Mouse (Mus musculus) megakaryocyte, embryonic 14.5 days (primary cell): ENCODE measurements at regions not wholly inside any gene's neighbourhood (a gene's known extent, or its start where the extent isn't known, plus 50 kb on each side); places are given as distances from the start of the nearest gene placed in this dataset.

ENCODE experiments used
- H3K27me3 ChIP-seq: replicated peaks from 2 replicates; pipeline ENCODE3; 2012; ENCODE audit warnings: inconsistent platforms
- H3K36me3 ChIP-seq: replicated peaks from 2 replicates; pipeline ENCODE3; 2012; ENCODE audit warnings: low read length, inconsistent platforms, mixed read lengths
- H3K4me1 ChIP-seq: 2 replicates; pipeline ENCODE4 v1.6.1; 2012; ENCODE audit warnings: inconsistent platforms
- H3K4me3 ChIP-seq: replicated peaks from 2 replicates; pipeline ENCODE3; 2012; ENCODE audit warnings: moderate library complexity, mild to moderate bottlenecking, inconsistent platforms
- H3K9me3 ChIP-seq: 2 replicates; pipeline ENCODE4 v1.6.1; 2012; ENCODE audit warnings: inconsistent platforms
- FLI1 ChIP-seq: IDR thresholded peaks from 2 replicates; pipeline ENCODE4 v1.6.1; 2012; ENCODE audit warnings: low read length, inconsistent platforms, mixed read lengths
- GATA1 ChIP-seq: IDR thresholded peaks from 3 replicates; pipeline ENCODE4 v1.6.1; 2012; ENCODE audit warnings: mixed read lengths, low read length, inconsistent platforms, borderline replicate concordance

GRCm38 (mm10) chr15:62953215-62953941 is 891.6 kb downstream of the Gsdmc2 start:
- no peaks in the 10 kb centered on the region for H3K4me1 ChIP-seq
- no peaks in the 10 kb centered on the region for H3K9me3 ChIP-seq
- no peak overlapping the region for H3K4me3 ChIP-seq
- no peaks in the 10 kb centered on the region for H3K36me3 ChIP-seq
- H3K27me3 ChIP-seq = no peaks in the 10 kb centered on the region
- TF ChIP-seq FLI1 (no peak), GATA1 (no peak)

GRCm38 (mm10) chr15:62952487-62953214 is 892.3 kb downstream of the Gsdmc2 start:
- Histone ChIP-seq H3K4me1 (no peaks in the 10 kb centered on the region), H3K27me3 (no peaks in the 10 kb centered on the region), H3K4me3 (no peak overlapping the region), H3K36me3 (no peaks in the 10 kb centered on the region), H3K9me3 (no peaks in the 10 kb centered on the region)
- no peak for TF ChIP-seq FLI1
- TF ChIP-seq GATA1 = no peak

- no peak overlapping the region for H3K4me3 ChIP-seq
- H3K36me3 ChIP-seq = no peaks in the 10 kb centered on the region
- TF ChIP-seq FLI1 (no peak), GATA1 (no peak)
Observed at GRCm38 (mm10) chr15:62939416-62939815, 905.6 kb downstream of the Gsdmc2 start.

GRCm38 (mm10) chr15:62937756-62938155 is 907.2 kb downstream of the Gsdmc2 start:
- H3K9me3 ChIP-seq = no peaks in the 10 kb centered on the region
- peaks cover 22% of the 10 kb centered on the region for H3K4me1 ChIP-seq
- TF ChIP-seq GATA1 (no peak), FLI1 (no peak)
- H3K27me3 ChIP-seq = no peaks in the 10 kb centered on the region
- H3K36me3 ChIP-seq = no peaks in the 10 kb centered on the region
- H3K4me3 ChIP-seq = peak overlapping the region; percentile 59

More at GRCm38 (mm10) chr15:62939416-62939815, 905.6 kb downstream of the Gsdmc2 start:
- Histone ChIP-seq H3K4me1 (peaks cover 20% of the 10 kb centered on the region), H3K9me3 (no peaks in the 10 kb centered on the region), H3K27me3 (no peaks in the 10 kb centered on the region)

- H3K27me3 ChIP-seq = no peaks in the 10 kb centered on the region
- TF ChIP-seq FLI1 (no peak), GATA1 (no peak)
- H3K4me3 ChIP-seq = no peak overlapping the region
Observed at GRCm38 (mm10) chr15:62934522-62935189, 910.3 kb downstream of the Gsdmc2 start.

GRCm38 (mm10) chr15:62920520-62920919 is 924.5 kb downstream of the Gsdmc2 start:
- H3K4me1 ChIP-seq = no peaks in the 10 kb centered on the region
- H3K9me3 ChIP-seq = no peaks in the 10 kb centered on the region
- TF ChIP-seq GATA1 = no peak
- TF ChIP-seq FLI1 = no peak
- no peaks in the 10 kb centered on the region for H3K27me3 ChIP-seq
- H3K4me3 ChIP-seq = no peak overlapping the region
- no peaks in the 10 kb centered on the region for H3K36me3 ChIP-seq

More at GRCm38 (mm10) chr15:62934522-62935189, 910.3 kb downstream of the Gsdmc2 start:
- Histone ChIP-seq H3K9me3 (no peaks in the 10 kb centered on the region), H3K36me3 (no peaks in the 10 kb centered on the region), H3K4me1 (peaks cover 22% of the 10 kb centered on the region)

GRCm38 (mm10) chr15:62919264-62919663 is 925.7 kb downstream of the Gsdmc2 start:
- Histone ChIP-seq H3K4me3 (no peak overlapping the region), H3K27me3 (no peaks in the 10 kb centered on the region), H3K4me1 (no peaks in the 10 kb centered on the region), H3K9me3 (no peaks in the 10 kb centered on the region), H3K36me3 (no peaks in the 10 kb centered on the region)
- TF ChIP-seq GATA1 = no peak
- no peak for TF ChIP-seq FLI1

GRCm38 (mm10) chr15:62908379-62908778 is 936.6 kb downstream of the Gsdmc2 start:
- peaks cover 5% of the 10 kb centered on the region for H3K4me1 ChIP-seq
- H3K9me3 ChIP-seq = peaks cover 8% of the 10 kb centered on the region; the same call in 1 of the 2 replicates
- TF ChIP-seq FLI1 (no peak), GATA1 (no peak)
- no peaks in the 10 kb centered on the region for H3K27me3 ChIP-seq
- no peak overlapping the region for H3K4me3 ChIP-seq
- no peaks in the 10 kb centered on the region for H3K36me3 ChIP-seq

GRCm38 (mm10) chr15:62907181-62907580 is 937.8 kb downstream of the Gsdmc2 start:
- Histone ChIP-seq H3K36me3 (no peaks in the 10 kb centered on the region), H3K27me3 (no peaks in the 10 kb centered on the region)

GRCm38 (mm10) chr15:62903047-62903822 is 941.7 kb downstream of the Gsdmc2 start:
- Histone ChIP-seq H3K9me3 (no peaks in the 10 kb centered on the region), H3K27me3 (no peaks in the 10 kb centered on the region), H3K36me3 (no peaks in the 10 kb centered on the region), H3K4me1 (peaks cover 6% of the 10 kb centered on the region), H3K4me3 (no peak overlapping the region)
- TF ChIP-seq FLI1 (no peak), GATA1 (no peak)

More at GRCm38 (mm10) chr15:62907181-62907580, 937.8 kb downstream of the Gsdmc2 start:
- H3K9me3 ChIP-seq = peaks cover 8% of the 10 kb centered on the region; the same call in 1 of the 2 replicates
- TF ChIP-seq FLI1 (no peak), GATA1 (no peak)
- H3K4me1 ChIP-seq = peaks cover 9% of the 10 kb centered on the region
- no peak overlapping the region for H3K4me3 ChIP-seq
